Mouse (Mus musculus) bone marrow, adult 2 months (tissue): ENCODE data around the gene Tfrc.

ENCODE experiments used
- CTCF ChIP-seq: fragments of 200-500 bp; IDR thresholded peaks from 2 replicates; pipeline ENCODE4 v1.5.1; 2011; ENCODE audit warnings: low read length, control low read depth; ENCODE audit not compliant: control insufficient read depth, insufficient read depth
- POLR2A ChIP-seq: fragments of 200-500 bp; IDR thresholded peaks from 2 replicates; pipeline ENCODE4 v1.6.1; 2011; ENCODE audit warnings: low read depth, mild to moderate bottlenecking, control low read depth, low read length, borderline replicate concordance; ENCODE audit not compliant: control insufficient read depth

DNA sequence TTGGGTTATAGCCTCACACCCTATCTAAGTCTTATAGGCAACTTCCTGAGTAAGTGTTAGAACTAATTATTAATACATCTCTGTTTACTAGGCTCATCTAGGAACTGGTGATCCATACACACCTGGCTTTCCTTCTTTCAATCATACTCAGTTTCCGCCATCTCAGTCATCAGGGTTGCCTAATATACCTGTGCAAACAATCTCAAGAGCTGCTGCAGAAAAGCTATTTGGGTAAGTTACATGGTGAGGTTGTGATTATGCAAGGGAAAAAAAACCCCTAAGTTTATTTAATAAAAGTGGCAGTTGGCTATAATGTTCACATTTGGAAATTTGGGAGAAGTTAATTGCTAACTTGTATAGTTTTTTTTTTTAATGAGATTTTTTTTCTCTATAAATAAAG, 10.2 kb downstream of the Tfrc start:
- TF ChIP-seq CTCF (no peak), POLR2A (no peak)
